Comparison of ENCODE assay signal across 8 mouse cellular contexts in genomic region chr16:30971950-30972541, GRCm38 (mm10).
DNase-seq lines count a peak whose midpoint lies in the region; ATAC-seq and TF ChIP-seq lines count a peak whose summit lies in the region.

No protein-coding gene starts in this region.

- H3K36me3 ChIP-seq in E14TG2a.4 (ENCODE audit: insufficient read depth, low read length) = peaks cover 24% of the 10 kb centered on the region
- H3K36me3 ChIP-seq in lung, embryonic 15.5 days = no peaks in the 10 kb centered on the region
- no peaks in the 10 kb centered on the region for H3K36me3 ChIP-seq in thymus, adult 2 months (ENCODE audit: control insufficient read depth, insufficient read depth, low read length)

- H3K9ac ChIP-seq in lung, embryonic 15.5 days = no peak overlapping the region

- WGBS in lung, embryonic 15.5 days = 73% methylated on average over 18 of the region's 18 CpGs
- 7% methylated on average over 18 of the region's 18 CpGs for WGBS in thymus, adult 2 months

- no peak for DNase-seq in frontal cortex, postnatal 14 days (ENCODE audit: low spot score in 2 of 2)
- peak; percentile 49 for DNase-seq in heart, postnatal 4 days
- DNase-seq in thymus, adult 2 months = peak; percentile 39
- DNase-seq in testis, postnatal 10 days (ENCODE audit: low spot score) = no peak
- no peak for DNase-seq in gastrocnemius, postnatal 10 days

- no peaks in the 10 kb centered on the region for H3K9me3 ChIP-seq in E14TG2a.4 (ENCODE audit: low read length)
- H3K9me3 ChIP-seq in lung, embryonic 15.5 days = no peaks in the 10 kb centered on the region

- TF ChIP-seq CTCF in E14TG2a.4 (conservative IDR thresholded peaks at IDR 0.05; ENCODE audit: low read length) = no peak
- peak; percentile 16; the same call in 1 of the 2 replicates for TF ChIP-seq CTCF in thymus, adult 2 months (IDR thresholded peaks at IDR 0.05; ENCODE audit: borderline replicate concordance, control insufficient read depth, extremely low read depth, insufficient read depth, low read length, poor library complexity)

- H3K27ac ChIP-seq in lung, embryonic 15.5 days = peak overlapping the region; percentile 48
- peak overlapping the region; percentile 21; the same call in 1 of the 2 replicates for H3K27ac ChIP-seq in thymus, adult 2 months (ENCODE audit: control insufficient read depth, insufficient read depth, low read length)

- peak; percentile 51 for ATAC-seq in frontal cortex, adult (ENCODE audit: low TSS enrichment)
- no peak for ATAC-seq in lung, embryonic 15.5 days (ENCODE audit: borderline replicate concordance, extremely low read depth, low FRiP score, low TSS enrichment)

- H3K4me3 ChIP-seq in E14TG2a.4 (replicated peaks; ENCODE audit: low read length) = peak overlapping the region; percentile 53
- no peak overlapping the region for H3K4me3 ChIP-seq in lung, embryonic 15.5 days
- H3K4me3 ChIP-seq in thymus, adult 2 months (ENCODE audit: control insufficient read depth, insufficient read depth, low read length) = peak overlapping the region; percentile 0; the same call in 1 of the 2 replicates

- H3K4me1 ChIP-seq in E14TG2a.4 (replicated peaks; ENCODE audit: low read depth, low read length) = peaks cover 49% of the 10 kb centered on the region
- H3K4me1 ChIP-seq in lung, embryonic 15.5 days = peaks cover 54% of the 10 kb centered on the region
- H3K4me1 ChIP-seq in thymus, adult 2 months (replicated peaks; ENCODE audit: control insufficient read depth, insufficient read depth, low read length) = peaks cover 9% of the 10 kb centered on the region

- no peaks in the 10 kb centered on the region for H3K27me3 ChIP-seq in E14TG2a.4 (ENCODE audit: insufficient read depth, low read length)
- H3K27me3 ChIP-seq in lung, embryonic 15.5 days = no peaks in the 10 kb centered on the region
- H3K27me3 ChIP-seq in thymus, adult 2 months (ENCODE audit: control insufficient read depth, insufficient read depth, low read length) = no peaks in the 10 kb centered on the region

- no peak for TF ChIP-seq POLR2A in thymus, adult 2 months (IDR thresholded peaks at IDR 0.05; ENCODE audit: control insufficient read depth, extremely low read depth, insufficient read depth, low read length, poor library complexity)

- H3K4me2 ChIP-seq in lung, embryonic 15.5 days = no peak overlapping the region

Comparison
In these comparisons a context has a peak if more than half of its experiments do, and no peak if none do; other contexts are left out.
1. DNase-seq: peak in heart, postnatal 4 days (single experiment) and thymus, adult 2 months (single experiment); none in frontal cortex, postnatal 14 days (0 of 2), testis, postnatal 10 days (single experiment) and gastrocnemius, postnatal 10 days (single experiment).